Mouse (Mus musculus) erythroblast, embryonic 14.5 days (primary cell): Measurements from ENCODE around the gene Asl.

Source experiments
- GATA1 ChIP-seq: IDR thresholded peaks from 2 replicates; pipeline ENCODE4 v1.6.1; 2012; ENCODE audit warnings: low read length, inconsistent platforms, mixed read lengths
- TAL1 ChIP-seq: IDR thresholded peaks from 3 replicates; pipeline ENCODE4 v1.6.1; 2012; ENCODE audit warnings: low read length, inconsistent platforms, mixed read lengths

DNA sequence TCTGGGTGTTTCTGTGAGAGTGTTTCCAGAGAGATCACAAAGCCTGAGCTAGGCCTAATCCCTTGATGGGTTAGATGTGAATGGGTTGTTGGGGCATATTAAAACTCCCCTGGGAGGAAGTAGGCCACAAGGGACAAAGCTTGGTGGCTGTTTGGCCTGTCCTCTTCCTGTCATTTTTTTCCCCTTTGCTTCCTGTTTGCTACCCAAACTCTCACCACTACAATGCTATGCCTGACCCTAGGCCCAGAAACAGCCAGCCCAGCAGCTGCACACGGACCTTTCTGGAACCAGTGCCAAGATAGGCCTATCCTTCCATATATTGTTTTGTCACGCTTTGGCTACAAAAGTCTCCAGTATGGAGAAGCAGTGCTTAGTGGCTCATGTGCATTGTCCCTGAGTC, 33.0 kb upstream of the Asl start:
- TF ChIP-seq GATA1: no peak
- TF ChIP-seq TAL1: no peak
